Mouse (Mus musculus) kidney, postnatal 10 days (tissue): ENCODE measurements around the gene Slc22a4.
A peak's percentile ranks its signal among the peaks of the same experiment; 100 is the strongest.

Experiments used
- DNase-seq: peaks from one replicate; pipeline ENCODE4 v3.0.0; 2021; ENCODE audit warnings: mixed read lengths

Slc22a4 gene

GRCm38 (mm10) chr11:54028044-54028951, at the start of gene Slc22a4:
TSS of gene Slc22a4 (minus strand) at chr11:54028090.
- DNase-seq = peak; percentile 90

- no peak for DNase-seq
Observed at GRCm38 (mm10) chr11:54076101-54076500, 48.2 kb upstream of the Slc22a4 start.

GRCm38 (mm10) chr11:54075353-54075752, 47.5 kb upstream of the Slc22a4 start:
- no peak for DNase-seq

GRCm38 (mm10) chr11:54073291-54073690, 45.4 kb upstream of the Slc22a4 start:
- DNase-seq = no peak

- DNase-seq = no peak
Observed at GRCm38 (mm10) chr11:54071726-54072445, 44.0 kb upstream of the Slc22a4 start.

GRCm38 (mm10) chr11:54068520-54069371, 40.9 kb upstream of the Slc22a4 start, which contains the start of gene Pdlim4:
TSS of gene Pdlim4 (minus strand) at chr11:54069014.
- DNase-seq = peak; percentile 83

GRCm38 (mm10) chr11:54067996-54068519, 40.2 kb upstream of the Slc22a4 start:
- no peak for DNase-seq

GRCm38 (mm10) chr11:54067318-54067995, 39.6 kb upstream of the Slc22a4 start:
- peak; percentile 71 for DNase-seq

- no peak for DNase-seq
Observed at GRCm38 (mm10) chr11:54066400-54066799, 38.5 kb upstream of the Slc22a4 start.

GRCm38 (mm10) chr11:54065915-54066178, 38.0 kb upstream of the Slc22a4 start:
- no peak for DNase-seq

GRCm38 (mm10) chr11:54065106-54065914, 37.4 kb upstream of the Slc22a4 start:
- no peak for DNase-seq

- no peak for DNase-seq
Observed at GRCm38 (mm10) chr11:54064412-54064978, 36.6 kb upstream of the Slc22a4 start.

- DNase-seq = peak; percentile 18
Observed at GRCm38 (mm10) chr11:54063472-54063775, 35.5 kb upstream of the Slc22a4 start.

GRCm38 (mm10) chr11:54062753-54063471, 35.0 kb upstream of the Slc22a4 start:
- peak; percentile 58 for DNase-seq

- peak; percentile 32 for DNase-seq
Observed at GRCm38 (mm10) chr11:54062086-54062752, 34.3 kb upstream of the Slc22a4 start.

- DNase-seq = peak; percentile 75
Observed at GRCm38 (mm10) chr11:54060316-54060715, 32.4 kb upstream of the Slc22a4 start.

- peak; percentile 25 for DNase-seq
Observed at GRCm38 (mm10) chr11:54059526-54059925, 31.6 kb upstream of the Slc22a4 start.

- DNase-seq = peak; percentile 36
Observed at GRCm38 (mm10) chr11:54058643-54059042, 30.8 kb upstream of the Slc22a4 start.

- peak; percentile 6 for DNase-seq
Observed at GRCm38 (mm10) chr11:54058056-54058617, 30.2 kb upstream of the Slc22a4 start.
